Mouse (Mus musculus) spleen, adult 2 months (tissue): ENCODE measurements around the gene Setd1b. TPM values are rescaled to one million over a fixed set of nuclear protein-coding genes. Genes with fewer than 3 reads are reported as not detected.

Experiments used
- DNase-seq, 2 experiments: peaks; one replicate each; pipeline versions ENCODE4 v3.0.0 to v3.0.0-alpha.2; 2012 to 2021; ENCODE audit warnings: low spot score in 2 of 2, low read depth in 1 of 2
- H3K27ac ChIP-seq: fragments of 200-500 bp; 2 replicates; pipeline ENCODE4 v1.5.1; 2012; ENCODE audit warnings: low read length, inconsistent platforms; ENCODE audit not compliant: insufficient read depth
- H3K27me3 ChIP-seq: fragments of 200-500 bp; 2 replicates; pipeline ENCODE4 v1.6.1; 2012; ENCODE audit warnings: mild to moderate bottlenecking, moderate library complexity, low read length, inconsistent platforms; ENCODE audit not compliant: control insufficient read depth, insufficient read depth
- H3K36me3 ChIP-seq: fragments of 200-500 bp; 2 replicates; pipeline ENCODE4 v1.6.1; 2012; ENCODE audit warnings: mild to moderate bottlenecking, low read length, inconsistent platforms; ENCODE audit not compliant: control insufficient read depth, insufficient read depth
- H3K4me1 ChIP-seq: fragments of 200-500 bp; 2 replicates; pipeline ENCODE4 v1.6.1; 2011; ENCODE audit warnings: inconsistent platforms; ENCODE audit not compliant: control insufficient read depth, insufficient read depth, insufficient read length
- H3K4me3 ChIP-seq: fragments of 200-500 bp; 2 replicates; pipeline ENCODE4 v1.5.1; 2011; ENCODE audit warnings: mild to moderate bottlenecking, inconsistent platforms; ENCODE audit not compliant: insufficient read depth, insufficient read length; ENCODE audit errors: extremely low read depth
- CTCF ChIP-seq: fragments of 200-500 bp; IDR thresholded peaks from 2 replicates; pipeline ENCODE4 v1.5.1; 2011; ENCODE audit warnings: mild to moderate bottlenecking, inconsistent platforms; ENCODE audit not compliant: insufficient read depth, insufficient read length, insufficient replicate concordance; ENCODE audit errors: extremely low read depth
- POLR2A ChIP-seq: fragments of 200-500 bp; IDR thresholded peaks from 2 replicates; pipeline ENCODE4 v1.6.1; 2011; ENCODE audit warnings: low read depth, low read length, inconsistent platforms
- WGBS: fragments of 180-500 bp; shearing (Covaris S2); methylation state at CpG from one replicate; pipeline ENCODE4 v1.1.7; 2018; 5-methylcytosine and 5-hydroxymethylcytosine counted together
- polyA plus RNA-seq: library from polyadenylated mRNA; depleted of rRNA; stranded (reverse); fragments of >200 nt; gene quantifications from 2 replicates; pipeline ENCODE4 v1.2.3, GENCODE M21; 2012

Gene Setd1b
- polyA plus RNA-seq, 1 experiment = 20.5 TPM

DNA sequence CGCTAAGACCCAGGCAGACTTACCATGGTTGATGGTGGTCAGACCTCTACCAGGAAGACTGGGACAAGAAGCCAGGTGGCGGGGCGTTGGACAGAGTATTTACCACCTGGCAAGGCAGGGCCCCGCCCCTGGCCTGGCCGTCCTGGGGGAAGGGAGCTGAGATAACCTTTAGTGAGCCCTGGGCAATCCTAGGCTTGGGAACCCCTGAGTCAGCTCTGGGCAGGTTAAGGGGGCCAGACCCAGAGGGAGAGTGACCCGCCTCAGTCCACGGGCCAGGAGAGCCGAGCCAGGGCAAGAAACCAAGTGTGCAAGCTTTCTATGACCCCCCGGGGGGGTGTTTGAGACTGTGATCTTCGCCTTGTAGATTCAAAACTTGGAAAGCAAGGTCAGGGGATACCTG is 40.7 kb downstream of the Setd1b start, which contains the start of gene Hpd:
TSS of gene Hpd (minus strand) at position 77 of the 400 bp plus-strand sequence.
- Histone ChIP-seq H3K4me3 (no peak within 1 kb of the TSS), H3K4me1 (no peaks in the 10 kb centered on the region), H3K36me3 (no peaks in the 10 kb centered on the region), H3K27me3 (no peaks in the 10 kb centered on the region), H3K27ac (no peak within 1 kb of the TSS)
- TF ChIP-seq CTCF (no peak), POLR2A (no peak)
- WGBS = 88% methylated on average over 10 of the region's 10 CpGs
- no peak for DNase-seq

DNA sequence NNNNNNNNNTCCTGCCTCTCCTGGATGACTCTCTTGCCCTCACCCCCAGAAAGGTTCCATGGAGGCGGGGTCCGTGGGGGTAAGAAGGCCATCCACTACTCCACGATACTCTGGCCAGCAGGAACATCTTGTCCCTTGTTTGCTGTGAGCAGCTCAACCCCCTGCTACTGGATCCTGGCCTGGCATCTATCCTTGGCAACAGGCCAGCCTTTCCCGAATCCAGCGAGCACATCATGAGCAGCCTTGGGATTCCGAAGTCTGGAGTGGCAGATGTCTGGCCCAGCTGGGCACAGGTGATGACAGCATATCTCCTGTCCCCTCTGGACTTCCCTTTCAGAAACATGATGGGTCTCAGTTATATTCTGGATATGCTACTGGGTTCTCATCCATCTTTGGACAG is 44.0 kb downstream of the Setd1b start:
- TF ChIP-seq CTCF = no peak
- no peak for TF ChIP-seq POLR2A
- DNase-seq = no peak

DNA sequence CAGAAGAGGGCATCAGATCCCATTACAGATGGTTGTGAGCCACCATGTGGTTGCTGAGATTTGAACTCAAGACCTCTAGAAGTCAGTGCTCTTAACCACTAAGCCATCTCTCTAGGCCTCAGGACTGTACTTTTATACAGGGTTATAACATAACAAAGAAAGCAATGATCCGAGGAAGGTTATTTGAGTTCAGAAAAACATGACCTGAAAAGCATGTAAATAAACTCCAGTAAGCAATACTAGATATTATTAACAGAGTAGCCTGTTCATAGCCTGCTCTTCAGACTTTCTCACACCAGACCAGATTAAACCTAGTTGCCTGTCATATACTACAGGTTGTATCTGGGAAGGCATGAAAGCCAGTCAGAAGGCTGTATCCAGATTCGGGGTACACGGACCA is 45.3 kb downstream of the Setd1b start:
- Histone ChIP-seq H3K27me3 (no peaks in the 10 kb centered on the region), H3K27ac (no peak overlapping the region), H3K4me1 (no peaks in the 10 kb centered on the region), H3K4me3 (no peak overlapping the region), H3K36me3 (no peaks in the 10 kb centered on the region)
- no peak for DNase-seq
- TF ChIP-seq CTCF (no peak), POLR2A (no peak)
- WGBS = 96% methylated on average over 3 of the region's 3 CpGs

More for the DNA sequence above, 44.0 kb downstream of the Setd1b start:
- Histone ChIP-seq H3K27ac (no peak overlapping the region), H3K4me3 (no peak overlapping the region), H3K27me3 (no peaks in the 10 kb centered on the region), H3K4me1 (no peaks in the 10 kb centered on the region), H3K36me3 (no peaks in the 10 kb centered on the region)
- 85% methylated on average over 6 of the region's 6 CpGs for WGBS

DNA sequence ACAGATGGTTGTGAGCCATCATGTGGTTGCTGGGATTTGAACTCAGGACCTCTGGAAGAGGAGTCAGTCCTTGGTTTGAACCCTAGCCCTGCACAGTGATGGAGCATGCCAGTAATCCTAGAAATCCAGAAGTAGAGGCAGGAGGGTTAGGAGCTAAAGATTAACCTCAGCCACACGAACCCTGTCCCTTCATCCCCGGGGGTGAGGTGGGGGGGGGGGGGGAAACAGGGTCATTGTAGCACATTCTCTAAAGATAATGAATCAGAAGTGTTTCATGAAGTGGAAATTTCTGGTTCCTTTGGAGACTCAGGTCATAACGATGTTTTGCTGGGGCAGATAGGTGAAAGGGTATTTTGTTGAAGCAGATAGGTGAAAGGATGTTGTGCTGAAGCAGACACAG is 48.9 kb downstream of the Setd1b start:
- WGBS = 85% methylated on average over 3 of the region's 3 CpGs
- H3K4me3 ChIP-seq = no peak overlapping the region
- no peaks in the 10 kb centered on the region for H3K4me1 ChIP-seq
- no peak overlapping the region for H3K27ac ChIP-seq
- DNase-seq = no peak
- TF ChIP-seq CTCF (no peak), POLR2A (no peak)
- H3K36me3 ChIP-seq = no peaks in the 10 kb centered on the region
- H3K27me3 ChIP-seq = no peaks in the 10 kb centered on the region

DNA sequence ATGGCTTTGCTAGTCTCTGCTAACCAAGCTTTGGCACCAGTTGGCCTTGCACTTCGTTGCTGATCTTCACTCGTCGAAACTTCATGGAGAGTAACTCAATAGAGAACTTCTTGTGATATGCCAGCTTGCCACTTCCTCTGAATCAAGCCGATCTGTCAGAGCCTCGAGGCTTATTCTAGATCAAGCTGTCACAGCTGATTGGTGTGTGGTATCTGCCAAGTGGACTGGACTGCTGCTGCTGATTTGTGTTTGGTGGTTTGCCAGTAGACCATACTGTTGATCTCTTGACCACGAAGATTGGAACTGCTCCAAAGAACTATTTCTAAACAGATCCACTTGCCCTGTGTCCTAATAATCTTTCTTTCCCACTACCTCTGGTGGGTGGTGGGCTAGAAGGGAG is 49.4 kb downstream of the Setd1b start:
- H3K36me3 ChIP-seq = no peaks in the 10 kb centered on the region
- no peak for DNase-seq
- WGBS = 46% methylated on average over 6 of the region's 6 CpGs
- no peaks in the 10 kb centered on the region for H3K27me3 ChIP-seq
- no peak overlapping the region for H3K27ac ChIP-seq
- TF ChIP-seq CTCF = no peak
- TF ChIP-seq POLR2A = no peak
- H3K4me1 ChIP-seq = no peaks in the 10 kb centered on the region
- no peak overlapping the region for H3K4me3 ChIP-seq

DNA sequence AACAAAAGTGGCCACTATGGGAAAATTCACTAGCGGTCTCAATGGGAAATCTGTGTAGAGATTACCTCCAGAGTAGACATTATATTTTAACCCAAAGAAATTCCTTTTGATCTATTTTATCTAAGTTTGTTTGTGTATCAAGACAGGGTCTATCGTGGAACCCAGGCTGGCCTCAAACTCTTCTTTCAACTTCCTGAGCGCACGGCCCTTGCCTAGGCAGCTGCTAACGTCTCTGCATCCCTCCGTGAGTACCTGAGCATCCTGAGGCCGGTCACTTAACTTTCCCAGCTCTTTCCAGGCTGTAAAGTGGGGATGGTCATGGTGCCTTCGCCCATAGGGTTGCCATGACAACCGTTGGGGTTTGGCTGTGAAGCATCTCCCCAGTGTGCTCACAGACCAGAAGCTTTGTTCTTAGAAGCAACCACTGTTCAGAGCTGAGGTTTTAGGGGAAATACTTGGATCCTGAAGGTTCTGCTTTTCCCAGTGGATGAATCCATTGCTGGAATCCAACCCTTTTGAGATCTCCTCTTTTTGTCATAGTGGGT is 50.7 kb downstream of the Setd1b start:
- H3K36me3 ChIP-seq = no peaks in the 10 kb centered on the region
- TF ChIP-seq CTCF (no peak), POLR2A (no peak)
- no peak overlapping the region for H3K4me3 ChIP-seq
- no peaks in the 10 kb centered on the region for H3K27me3 ChIP-seq
- 59% methylated on average over 9 of the region's 9 CpGs for WGBS
- H3K4me1 ChIP-seq = no peaks in the 10 kb centered on the region
- H3K27ac ChIP-seq = no peak overlapping the region
- DNase-seq = no peak

DNA sequence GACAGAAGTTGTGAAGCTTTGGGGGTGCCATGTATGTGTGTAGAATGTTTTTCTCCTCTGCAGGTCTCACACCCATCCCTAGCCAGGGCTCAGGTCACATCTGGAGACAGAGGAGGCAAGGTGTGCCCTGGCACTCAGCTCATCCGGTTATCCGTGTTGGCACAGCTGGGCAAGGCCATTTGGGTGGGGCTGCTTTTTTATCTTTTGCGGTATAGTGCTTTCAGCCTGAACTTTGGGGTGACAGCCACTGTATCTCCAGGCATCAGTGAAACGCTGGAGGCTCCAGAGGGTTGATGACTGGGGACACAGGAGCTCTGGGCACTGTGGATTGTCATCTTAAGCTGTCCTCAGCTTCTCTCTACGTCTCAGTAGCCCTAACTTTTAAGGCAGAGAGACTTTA is 51.4 kb downstream of the Setd1b start:
- TF ChIP-seq CTCF (no peak), POLR2A (no peak)
- no peak overlapping the region for H3K27ac ChIP-seq
- H3K4me1 ChIP-seq = no peaks in the 10 kb centered on the region
- H3K36me3 ChIP-seq = no peaks in the 10 kb centered on the region
- 79% methylated on average over 5 of the region's 5 CpGs for WGBS
- no peaks in the 10 kb centered on the region for H3K27me3 ChIP-seq
- DNase-seq = no peak
- H3K4me3 ChIP-seq = no peak overlapping the region
